In genomic region chr3:36000275-36001239, GRCm38 (mm10) we compare ENCODE assay signal across 8 mouse cellular contexts. TPM values are rescaled to one million over a fixed set of nuclear protein-coding genes. Genes with fewer than 3 reads are reported as not detected.
DNase-seq lines count a peak whose midpoint lies in the region; ATAC-seq and TF ChIP-seq lines count a peak whose summit lies in the region.

Gene Mccc1, minus strand, starts transcription at chr3:36000678.

- TF ChIP-seq POLR2A in heart, adult 2 months (IDR thresholded peaks at IDR 0.05; ENCODE audit: insufficient read depth, low read depth, low read length), result peak; percentile 77

- no peaks in the 10 kb centered on the region for H3K4me1 ChIP-seq in embryonic facial prominence, embryonic 14.5 days (ENCODE audit: control insufficient read depth, insufficient read depth, low read length)
- peaks cover 1% of the 10 kb centered on the region for H3K4me1 ChIP-seq in heart, adult 2 months (ENCODE audit: control insufficient read depth, insufficient read depth, low read length)
- 0 out of 2 replicates have a peak, but pooled peaks cover 10% of the 10 kb centered on the region for H3K4me1 ChIP-seq in limb, embryonic 13.5 days
- H3K4me1 ChIP-seq in midbrain, embryonic 16.5 days (ENCODE audit: control insufficient read depth, insufficient read depth, low read length), result peaks cover 10% of the 10 kb centered on the region

- TF ChIP-seq CTCF in heart, adult 2 months (IDR thresholded peaks at IDR 0.05), result no peak

- H3K4me3 ChIP-seq in embryonic facial prominence, embryonic 14.5 days (ENCODE audit: low read depth, low read length), result peak within 1 kb of the TSS; percentile 77
- H3K4me3 ChIP-seq in heart, adult 2 months, result peak within 1 kb of the TSS; percentile 75
- H3K4me3 ChIP-seq in limb, embryonic 13.5 days, result peak within 1 kb of the TSS; percentile 69
- H3K4me3 ChIP-seq in midbrain, embryonic 16.5 days (ENCODE audit: low read depth, low read length), result peak within 1 kb of the TSS; percentile 81

- no peaks in the 10 kb centered on the region for H3K9me3 ChIP-seq in embryonic facial prominence, embryonic 14.5 days (ENCODE audit: control insufficient read depth, low read length)
- no peaks in the 10 kb centered on the region for H3K9me3 ChIP-seq in limb, embryonic 13.5 days
- no peaks in the 10 kb centered on the region for H3K9me3 ChIP-seq in midbrain, embryonic 16.5 days (replicated peaks; ENCODE audit: control insufficient read depth, low read length, poor library complexity, severe bottlenecking)

- TF ChIP-seq EP300 in heart, adult 2 months (IDR thresholded peaks at IDR 0.05; ENCODE audit: insufficient read depth, low read depth, low read length), result peak; percentile 88

- DNase-seq in 3T3-L1 (ENCODE audit: low read depth, low spot score), result peak; percentile 97
- peak; percentile 78 to 86 for DNase-seq in adrenal gland, postnatal 4 days (ENCODE audit: low spot score in 2 of 2)
- peak; percentile 99 for DNase-seq in embryonic facial prominence, embryonic 14.5 days (ENCODE audit: low spot score)
- peak; percentile 96 for DNase-seq in heart, adult 2 months
- DNase-seq in kidney, adult 8-10 months, result peak; percentile 96
- peak; percentile 84 to 93 for DNase-seq in spleen, postnatal 10 days (ENCODE audit: low spot score in 2 of 2)

- H3K9ac ChIP-seq in embryonic facial prominence, embryonic 14.5 days (ENCODE audit: low read depth, low read length), result peak within 1 kb of the TSS; percentile 81
- H3K9ac ChIP-seq in heart, adult 2 months (ENCODE audit: low read depth, low read length), result peak within 1 kb of the TSS; percentile 83
- peak within 1 kb of the TSS; percentile 82 for H3K9ac ChIP-seq in limb, embryonic 13.5 days
- peak within 1 kb of the TSS; percentile 88 for H3K9ac ChIP-seq in midbrain, embryonic 16.5 days (ENCODE audit: low read depth, low read length)

- intact Hi-C loops in heart, adult 2 months (cut with DNase I), result loop anchor here (2.0 to 5.0 kb wide), 3 partner anchors 64 to 246 kb away; partner anchors contain the start of genes Acad9 and Atp11b

- no peaks in the 10 kb centered on the region for H3K79me2 ChIP-seq in heart, adult 2 months (replicated peaks; ENCODE audit: control insufficient read depth, insufficient read depth, low read length)

- peak; percentile 99 for ATAC-seq in embryonic facial prominence, embryonic 14.5 days (ENCODE audit: low read depth)
- ATAC-seq in limb, embryonic 13.5 days (ENCODE audit: low FRiP score, low read depth), result peak; percentile 99
- ATAC-seq in midbrain, embryonic 16.5 days, result peak; percentile 100

- WGBS in embryonic facial prominence, embryonic 14.5 days, result 4% methylated on average over 30 of the region's 39 CpGs
- WGBS in heart, adult 2 months, result 3% methylated on average over 39 of the region's 39 CpGs
- WGBS in limb, embryonic 13.5 days, result 4% methylated on average over 39 of the region's 39 CpGs
- 4% methylated on average over 39 of the region's 39 CpGs for WGBS in midbrain, embryonic 16.5 days

- peak within 1 kb of the TSS; percentile 90 for H3K27ac ChIP-seq in embryonic facial prominence, embryonic 14.5 days (replicated peaks; ENCODE audit: low read depth, low read length)
- H3K27ac ChIP-seq in heart, adult 2 months, result peak within 1 kb of the TSS; percentile 98
- peak within 1 kb of the TSS; percentile 89 for H3K27ac ChIP-seq in limb, embryonic 13.5 days
- H3K27ac ChIP-seq in midbrain, embryonic 16.5 days (ENCODE audit: low read length), result peak within 1 kb of the TSS; percentile 95

- 0 out of 2 replicates have a peak, but pooled peaks cover 6% of the 10 kb centered on the region for H3K36me3 ChIP-seq in embryonic facial prominence, embryonic 14.5 days (ENCODE audit: control insufficient read depth, insufficient read depth, low read length)
- peaks cover 4% of the 10 kb centered on the region; the same call in 1 of the 2 replicates for H3K36me3 ChIP-seq in heart, adult 2 months (ENCODE audit: control insufficient read depth, insufficient read depth, low read length)
- H3K36me3 ChIP-seq in limb, embryonic 13.5 days, result peaks cover 5% of the 10 kb centered on the region; the same call in 1 of the 2 replicates
- H3K36me3 ChIP-seq in midbrain, embryonic 16.5 days (ENCODE audit: control insufficient read depth, insufficient read depth, low read length), result no peaks in the 10 kb centered on the region

- peak within 1 kb of the TSS; percentile 78 for H3K4me2 ChIP-seq in embryonic facial prominence, embryonic 14.5 days (ENCODE audit: low read depth, low read length)
- H3K4me2 ChIP-seq in limb, embryonic 13.5 days (replicated peaks), result peak within 1 kb of the TSS; percentile 79
- H3K4me2 ChIP-seq in midbrain, embryonic 16.5 days (ENCODE audit: low read length), result peak within 1 kb of the TSS; percentile 90

- H3K27me3 ChIP-seq in embryonic facial prominence, embryonic 14.5 days (replicated peaks; ENCODE audit: control insufficient read depth, insufficient read depth, low read length), result no peaks in the 10 kb centered on the region
- H3K27me3 ChIP-seq in heart, adult 2 months (ENCODE audit: control insufficient read depth, insufficient read depth, low read length), result no peaks in the 10 kb centered on the region
- H3K27me3 ChIP-seq in limb, embryonic 13.5 days, result no peaks in the 10 kb centered on the region
- no peaks in the 10 kb centered on the region for H3K27me3 ChIP-seq in midbrain, embryonic 16.5 days (ENCODE audit: control insufficient read depth, insufficient read depth, low read depth, low read length)

RNA-seq across cellular contexts. Expression of gene Mccc1, which starts in this region (rescaled TPM):
- total RNA-seq in adrenal gland, postnatal 4 days (2021), result 10 to 100 TPM; 57.7 to 74.9 TPM
- 25.0 and 25.3 TPM in 2 replicates for polyA plus RNA-seq in embryonic facial prominence, embryonic 14.5 days (2014; fragmentation: Nextera tagmentation; extraction: Ambion mirVana)
- 10 to 100 TPM; 80.9 to 98.5 TPM for total RNA-seq in heart, adult 2 months (2021)
- 47.4 and 85.0 TPM in 2 replicates for polyA plus RNA-seq in heart, adult 2 months (2012; rRNA removed)
- 38.8 and 39.4 TPM in 2 replicates for polyA plus RNA-seq in limb, embryonic 13.5 days (2015; fragmentation: Nextera tagmentation; extraction: Ambion mirVana)
- 27.4 and 28.1 TPM in 2 replicates for polyA plus RNA-seq in midbrain, embryonic 16.5 days (2015; fragmentation: Nextera tagmentation; extraction: Ambion mirVana)

Comparison
In these comparisons a context has a peak if more than half of its experiments do, and no peak if none do; other contexts are left out.
1. Peak in every context shown above with its lines: DNase-seq, ATAC-seq, H3K4me3 ChIP-seq and H3K27ac ChIP-seq.